Mouse (Mus musculus) C2C12 (cell line): ENCODE measurements around the gene Apol9b.

Source experiments
- CEBPB ChIP-seq: IDR thresholded peaks from one replicate; pipeline ENCODE4 v1.6.1; 2011; ENCODE audit warnings: low read depth, mild to moderate bottlenecking, control low read depth, moderate library complexity
- CTCF ChIP-seq: IDR thresholded peaks from one replicate; pipeline ENCODE4 v1.5.1; 2011; ENCODE audit not compliant: control insufficient read depth, insufficient read depth, insufficient read length
- FOSL1 ChIP-seq: IDR thresholded peaks from one replicate; pipeline ENCODE4 v1.8.0; 2011; ENCODE audit warnings: mild to moderate bottlenecking, low read length; ENCODE audit not compliant: poor library complexity, insufficient read depth, severe bottlenecking
- MAX ChIP-seq: IDR thresholded peaks from one replicate; pipeline ENCODE4 v1.6.1; 2011; ENCODE audit warnings: mild to moderate bottlenecking, control low read depth
- MYOD1 ChIP-seq: IDR thresholded peaks from one replicate; pipeline ENCODE4 v1.6.1; 2011; ENCODE audit warnings: low read depth; ENCODE audit not compliant: control insufficient read depth, insufficient read length
- MYOG ChIP-seq: IDR thresholded peaks from one replicate; pipeline ENCODE4 v1.6.1; 2011; ENCODE audit not compliant: control insufficient read depth, insufficient read length; ENCODE audit errors: extremely low read depth
- USF1 ChIP-seq: IDR thresholded peaks from one replicate; pipeline ENCODE4 v1.6.1; 2011; ENCODE audit warnings: low read depth, mild to moderate bottlenecking, control low read depth, moderate library complexity

DNA sequence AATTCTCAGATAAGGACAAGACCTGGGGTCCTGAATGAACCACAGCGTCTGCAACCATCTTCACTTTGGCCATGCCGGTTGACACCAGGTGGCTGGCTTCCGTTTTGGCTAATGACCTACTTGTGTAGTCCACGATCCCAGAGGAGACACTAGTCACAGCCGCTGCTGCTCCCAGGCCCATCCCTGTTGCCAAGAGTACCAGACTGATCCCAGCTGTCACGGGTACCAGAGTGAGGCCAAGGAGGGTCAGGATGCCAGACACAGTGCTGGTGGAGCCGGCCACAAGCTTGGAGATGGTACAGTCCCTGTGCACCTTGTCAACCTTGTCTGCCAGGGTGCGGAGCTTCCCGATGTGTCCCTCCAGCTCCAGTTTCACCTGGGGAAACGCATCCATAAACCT lies 20.9 kb downstream of the Apol9b start:
- TF ChIP-seq USF1, result no peak
- TF ChIP-seq CTCF, result no peak
- no peak for TF ChIP-seq MAX
- TF ChIP-seq MYOD1, result no peak
- TF ChIP-seq CEBPB, result no peak
- no peak for TF ChIP-seq MYOG
- TF ChIP-seq FOSL1, result no peak
